Mouse (Mus musculus) CH12.LX (cell line): ENCODE results near the gene Cd7. TPM values are rescaled to one million over a fixed set of nuclear protein-coding genes. Genes with fewer than 3 reads are reported as not detected.
A peak's percentile ranks its signal among the peaks of the same experiment; 100 is the strongest.

ENCODE experiments used
- DNase-seq: peaks from one replicate; pipeline ENCODE4 v3.0.0-alpha.2; 2013; ENCODE audit errors: extremely low read depth
- H3K27ac ChIP-seq: 2 replicates; pipeline ENCODE4 v1.5.1; 2012; ENCODE audit warnings: low read depth, mild to moderate bottlenecking, control low read depth, moderate library complexity; ENCODE audit not compliant: insufficient read depth
- H3K27me3 ChIP-seq: replicated peaks from 2 replicates; pipeline ENCODE3; 2012; ENCODE audit warnings: inconsistent platforms
- H3K36me3 ChIP-seq, 2 experiments: replicated peaks in 1 of 2; 2 replicates each; pipeline versions ENCODE3 to v1.6.1; 2012; ENCODE audit warnings: inconsistent platforms in 1 of 2, low read length in 1 of 2, mild to moderate bottlenecking in 1 of 2, mixed read lengths in 1 of 2, moderate library complexity in 1 of 2; ENCODE audit not compliant: control insufficient read depth in 1 of 2, insufficient read depth in 1 of 2
- H3K4me1 ChIP-seq, 2 experiments: 2 replicates each; pipeline ENCODE4 v1.6.1; 2012; ENCODE audit warnings: inconsistent platforms in 1 of 2, moderate library complexity in 1 of 2; ENCODE audit not compliant: insufficient read depth in 2 of 2, control insufficient read depth in 1 of 2
- H3K4me2 ChIP-seq: 2 replicates; pipeline ENCODE4 v1.6.1; 2012; ENCODE audit warnings: low read depth, mild to moderate bottlenecking, control low read depth; ENCODE audit not compliant: poor library complexity, insufficient read depth, severe bottlenecking
- H3K4me3 ChIP-seq, 3 experiments: fragments of 150-350 bp in 1 of 3; sonication (generic) in 1 of 3; replicated peaks in 1 of 3; 2 replicates each; pipeline versions ENCODE3 to v1.5.1; 2011 to 2012; ENCODE audit warnings: low read depth in 2 of 3, low read length in 2 of 3, mild to moderate bottlenecking in 2 of 3, moderate library complexity in 2 of 3, control low read depth in 1 of 3, improper control_type of control experiment in 1 of 3, inconsistent platforms in 1 of 3, mixed read lengths in 1 of 3; ENCODE audit not compliant: poor library complexity in 1 of 3
- H3K79me2 ChIP-seq: replicated peaks from 2 replicates; pipeline ENCODE4 v1.6.1; 2012; ENCODE audit warnings: mild to moderate bottlenecking, moderate library complexity; ENCODE audit not compliant: control insufficient read depth, poor library complexity, insufficient read depth, severe bottlenecking; ENCODE audit errors: extremely low read depth
- H3K9ac ChIP-seq: 2 replicates; pipeline ENCODE4 v1.6.1; 2012; ENCODE audit warnings: low read depth, mild to moderate bottlenecking, control low read depth, moderate library complexity; ENCODE audit not compliant: insufficient read depth
- H3K9me3 ChIP-seq: replicated peaks from 2 replicates; pipeline ENCODE3; 2012; ENCODE audit warnings: low read length, inconsistent platforms, mixed read lengths
- BHLHE40 ChIP-seq: IDR thresholded peaks from 2 replicates; pipeline ENCODE4 v1.6.1; 2011; ENCODE audit warnings: mild to moderate bottlenecking, low read depth, low read length, improper control_type of control experiment
- CHD1 ChIP-seq: IDR thresholded peaks from 2 replicates; pipeline ENCODE4 v1.6.1; 2012; ENCODE audit warnings: low read depth, low read length, improper control_type of control experiment, inconsistent platforms
- E2F4 ChIP-seq: IDR thresholded peaks from 2 replicates; pipeline ENCODE4 v1.6.1; 2011; ENCODE audit warnings: low read depth, low read length, improper control_type of control experiment; ENCODE audit not compliant: insufficient replicate concordance
- ELF1 ChIP-seq: IDR thresholded peaks from 2 replicates; pipeline ENCODE4 v1.6.1; 2014; ENCODE audit warnings: low read depth, mild to moderate bottlenecking, inconsistent platforms, low read length, improper control_type of control experiment
- EP300 ChIP-seq: IDR thresholded peaks from 2 replicates; pipeline ENCODE4 v1.6.1; 2011; ENCODE audit warnings: low read length, improper control_type of control experiment
- ETS1 ChIP-seq: conservative IDR thresholded peaks from 2 replicates; pipeline ENCODE4 v1.6.1; 2012; ENCODE audit warnings: low read depth, mild to moderate bottlenecking, inconsistent platforms, low read length, improper control_type of control experiment, moderate library complexity
- GABPA ChIP-seq: IDR thresholded peaks from 2 replicates; pipeline ENCODE4 v1.6.1; 2012; ENCODE audit warnings: low read depth, low read length, improper control_type of control experiment, inconsistent platforms; ENCODE audit not compliant: insufficient replicate concordance
- IRF4 ChIP-seq: IDR thresholded peaks from 2 replicates; pipeline ENCODE4 v1.6.1; 2014; ENCODE audit warnings: low read depth, mild to moderate bottlenecking, inconsistent platforms, low read length, improper control_type of control experiment
- JUN ChIP-seq: IDR thresholded peaks from 2 replicates; pipeline ENCODE4 v1.6.1; 2011; ENCODE audit warnings: low read depth, mild to moderate bottlenecking, low read length, improper control_type of control experiment, moderate library complexity; ENCODE audit not compliant: insufficient read depth
- KAT2A ChIP-seq: IDR thresholded peaks from 2 replicates; pipeline ENCODE4 v1.6.1; 2012; ENCODE audit warnings: low read length, improper control_type of control experiment, inconsistent platforms; ENCODE audit not compliant: insufficient replicate concordance
- MAFK ChIP-seq: IDR thresholded peaks from 2 replicates; pipeline ENCODE4 v1.6.1; 2011; ENCODE audit warnings: low read length, improper control_type of control experiment; ENCODE audit not compliant: insufficient replicate concordance
- MEF2A ChIP-seq: IDR thresholded peaks from 2 replicates; pipeline ENCODE4 v1.6.1; 2014; ENCODE audit warnings: low read depth, mild to moderate bottlenecking, inconsistent platforms, low read length, improper control_type of control experiment, borderline replicate concordance
- MXI1 ChIP-seq: IDR thresholded peaks from 2 replicates; pipeline ENCODE4 v1.6.1; 2011; ENCODE audit warnings: mild to moderate bottlenecking, low read depth, low read length, improper control_type of control experiment
- NELFE ChIP-seq: IDR thresholded peaks from 2 replicates; pipeline ENCODE4 v1.6.1; 2011; ENCODE audit warnings: low read depth, low read length, improper control_type of control experiment
- NRF1 ChIP-seq: IDR thresholded peaks from 2 replicates; pipeline ENCODE4 v1.6.1; 2014; ENCODE audit warnings: low read depth, mild to moderate bottlenecking, inconsistent platforms, low read length, improper control_type of control experiment, moderate library complexity
- PAX5 ChIP-seq: IDR thresholded peaks from 2 replicates; pipeline ENCODE4 v1.6.1; 2012; ENCODE audit warnings: low read length, inconsistent platforms, mixed read lengths
- POLR2A ChIP-seq: IDR thresholded peaks from 2 replicates; pipeline ENCODE4 v1.6.1; 2011; ENCODE audit warnings: low read depth, mild to moderate bottlenecking, improper control_type of control experiment, low read length
- RCOR1 ChIP-seq: conservative IDR thresholded peaks from 2 replicates; pipeline ENCODE4 v1.6.1; 2012; ENCODE audit warnings: low read depth, mild to moderate bottlenecking, inconsistent platforms, low read length, improper control_type of control experiment
- UBTF ChIP-seq: IDR thresholded peaks from 2 replicates; pipeline ENCODE4 v1.6.1; 2012; ENCODE audit warnings: low read depth, mild to moderate bottlenecking, inconsistent platforms, low read length, improper control_type of control experiment, moderate library complexity
- dilution Hi-C: fragments of 300-500 bp; cut with MboI; formaldehyde crosslinking; loops from 2 replicates; pipeline ENCODE4 v1.14.3; 2020; ENCODE audit warnings: low sequenced_read_pairs; ENCODE audit not compliant: extremely low pct_unique_long_range_greater_than_20kb, extremely low pct_ligation_motif_present
- in situ Hi-C: fragments of 300-500 bp; cut with MboI; formaldehyde crosslinking; loops from 3 replicates; pipeline ENCODE4 v1.14.3; 2019; ENCODE audit warnings: low sequenced_read_pairs, low pct_ligation_motif_present, low pct_unique_long_range_greater_than_20kb, mixed read lengths
- polyA plus RNA-seq: library from polyadenylated mRNA; unstranded; fragments of >175 nt; gene quantifications from 2 replicates; pipeline ENCODE4 v1.2.1, GENCODE M21; 2012; ENCODE audit warnings: low read depth; ENCODE audit not compliant: insufficient read length
- total RNA-seq, 2 experiments: library from RNA; depleted of rRNA; stranded (reverse); fragments of 300-350 nt in 1 of 2; fragments of >200 nt in 1 of 2; gene quantifications; 2 replicates each; pipeline ENCODE4 v1.2.3; 2012 to 2014

The Cd7 gene
- total and polyA plus RNA-seq, 3 experiments, result 0.82 to 2.7 (median 1.0) TPM

DNA sequence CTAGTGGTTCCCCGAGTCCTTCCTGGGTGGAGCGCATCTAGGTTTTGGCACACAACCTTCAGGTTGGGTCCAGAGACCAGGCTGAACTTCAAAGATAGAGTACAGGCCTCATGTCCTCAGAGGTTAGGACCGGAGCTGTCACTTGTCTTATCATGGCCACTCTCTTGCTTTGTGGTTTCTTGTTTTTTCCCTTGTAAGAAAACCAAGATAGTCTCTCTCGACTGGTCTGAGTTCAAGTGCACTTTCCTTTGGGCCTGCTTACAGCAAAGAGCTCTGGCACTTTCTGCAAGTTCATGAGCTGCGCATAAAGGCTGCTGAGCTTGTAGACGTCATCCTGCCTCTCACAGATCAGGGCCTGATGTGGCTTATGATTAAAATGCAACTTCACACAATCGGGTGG lies 12.0 kb downstream of the Cd7 start:
- dilution Hi-C loops (no loop called here), in situ Hi-C loops (no loop called here)
- Histone ChIP-seq H3K36me3 (no peaks in the 10 kb centered on the region), H3K27me3 (peaks cover 27% of the 10 kb centered on the region), H3K79me2 (no peaks in the 10 kb centered on the region), H3K9ac (no peak overlapping the region), H3K9me3 (no peaks in the 10 kb centered on the region), H3K4me3 (no peak overlapping the region), H3K4me1 (peaks cover 0 to 11% of the 10 kb centered on the region in 2 experiments; a peak in 2 of 4 replicates), H3K27ac (no peak overlapping the region), H3K4me2 (no peak overlapping the region)
- TF ChIP-seq KAT2A (no peak), NRF1 (no peak), MXI1 (no peak), ELF1 (no peak), POLR2A (no peak), GABPA (no peak), E2F4 (no peak), CHD1 (no peak), MAFK (no peak), UBTF (no peak), PAX5 (no peak), RCOR1 (no peak), IRF4 (no peak), BHLHE40 (no peak), ETS1 (no peak)
- DNase-seq, result no peak

GRCm38 (mm10) chr11:121024163-121024562 lies 15.1 kb downstream of the Cd7 start:
- no peak overlapping the region for H3K9ac ChIP-seq
- DNase-seq, result no peak
- no peaks in the 10 kb centered on the region for H3K36me3 ChIP-seq
- H3K27me3 ChIP-seq, result peaks cover 5% of the 10 kb centered on the region
- no peak overlapping the region for H3K4me3 ChIP-seq
- peaks cover 3 to 27% of the 10 kb centered on the region in 2 experiments; a peak in 2 of 4 replicates for H3K4me1 ChIP-seq
- TF ChIP-seq MEF2A, result 0 out of 2 replicates have a peak, but pooled peaks have one; percentile 40
- TF ChIP-seq EP300, result 0 out of 2 replicates have a peak, but pooled peaks have one; percentile 5
- TF ChIP-seq NELFE, result no peak
- TF ChIP-seq BHLHE40, result peak; percentile 55
- TF ChIP-seq RCOR1, result no peak
- TF ChIP-seq POLR2A, result no peak
- no peak for TF ChIP-seq JUN
- peak; percentile 59 for TF ChIP-seq ETS1
- TF ChIP-seq IRF4, result no peak
- TF ChIP-seq, all 38 proteins: peak for 4
- no peak overlapping the region for H3K27ac ChIP-seq
- H3K79me2 ChIP-seq, result no peaks in the 10 kb centered on the region
- no peak overlapping the region for H3K4me2 ChIP-seq
- dilution Hi-C loops (no loop called here), in situ Hi-C loops (no loop called here)
- H3K9me3 ChIP-seq, result no peaks in the 10 kb centered on the region
